Mouse (Mus musculus) liver, adult 2 months (tissue): ENCODE results near the gene Tcf7l1.

ENCODE experiments used
- CTCF ChIP-seq: fragments of 200-500 bp; IDR thresholded peaks from 2 replicates; pipeline ENCODE4 v1.5.1; 2011; ENCODE audit warnings: low read depth, low read length, control low read depth
- POLR2A ChIP-seq: fragments of 200-500 bp; IDR thresholded peaks from 2 replicates; pipeline ENCODE4 v1.6.1; 2011; ENCODE audit warnings: low read length, control low read depth; ENCODE audit not compliant: insufficient read depth; ENCODE audit errors: extremely low read depth

GRCm38 (mm10) chr6:72748421-72748820, 40.6 kb downstream of the Tcf7l1 start:
- TF ChIP-seq CTCF (no peak), POLR2A (no peak)
